In genomic region chr17:47955054-47955741, GRCm38 (mm10) we compare ENCODE assay signal across 15 mouse cellular contexts. TPM values are rescaled to one million over a fixed set of nuclear protein-coding genes. Genes with fewer than 3 reads are reported as not detected.
DNase-seq lines count a peak whose midpoint lies in the region; ATAC-seq and TF ChIP-seq lines count a peak whose summit lies in the region.
"Had no signal": no experiment of that assay in that cellular context is flagged by ENCODE, and none has a peak within 500 bp of the region (broad histone marks: within the 10 kb centered on the region; RNA-seq: fewer than 3 reads in every experiment).

No protein-coding gene starts in this region.

- intact Hi-C loops in left cerebral cortex, postnatal 4 days (cut with DNase I), result no loop called here

- H3K27ac ChIP-seq in heart, embryonic 11.5 days (ENCODE audit: low read depth, low read length), result peak overlapping the region; percentile 58
- H3K27ac ChIP-seq: kidney, postnatal 0 days; neural tube, embryonic 12.5 days had no signal

- peak overlapping the region; percentile 9; the same call in 1 of the 2 replicates for H3K4me2 ChIP-seq in heart, embryonic 11.5 days
- H3K4me2 ChIP-seq: neural tube, embryonic 12.5 days had no signal

- H3K4me3 ChIP-seq in heart, embryonic 11.5 days (ENCODE audit: low read depth, low read length), result no peak overlapping the region
- peak overlapping the region; percentile 48 for H3K4me3 ChIP-seq in E14TG2a.4 (replicated peaks; ENCODE audit: low read length)
- H3K4me3 ChIP-seq: neural tube, embryonic 12.5 days had no signal

- DNase-seq in heart, adult 11 months, result no peak
- peak; percentile 32 for DNase-seq in liver
- DNase-seq in lung, postnatal 10 days, result peak; percentile 45
- DNase-seq in left cerebral cortex, postnatal 4 days, result no peak
- DNase-seq in adrenal gland, postnatal 4 days (ENCODE audit: low spot score in 2 of 2), result no peak
- no peak for DNase-seq in layer of hippocampus, adult 18-20 months (ENCODE audit: low spot score in 2 of 2)
- DNase-seq: adrenal gland, postnatal 14 days; cerebellum, adult 18-20 months; forebrain, postnatal 0 days; right cerebral cortex, postnatal 4 days; thymus, adult 2 months had no signal

- WGBS in heart, embryonic 11.5 days (ENCODE audit: insufficient replicate concordance), result 22% methylated on average over 12 of the region's 12 CpGs

- no peak for TF ChIP-seq CTCF in E14TG2a.4 (conservative IDR thresholded peaks at IDR 0.05; ENCODE audit: low read length)

- 0 out of 2 replicates have a peak overlapping the region, but pooled peaks have one; percentile 0 for H3K9ac ChIP-seq in heart, embryonic 11.5 days (ENCODE audit: low read depth, low read length)
- H3K9ac ChIP-seq: forebrain, postnatal 0 days; neural tube, embryonic 12.5 days had no signal

- H3K9me3 ChIP-seq in heart, embryonic 11.5 days (replicated peaks; ENCODE audit: control insufficient read depth, low read length), result no peaks in the 10 kb centered on the region
- H3K9me3 ChIP-seq in E14TG2a.4 (ENCODE audit: low read length), result no peaks in the 10 kb centered on the region
- H3K9me3 ChIP-seq: neural tube, embryonic 12.5 days had no signal

- H3K4me1 ChIP-seq in heart, embryonic 11.5 days (ENCODE audit: control insufficient read depth, insufficient read depth, low read length), result peaks cover 32% of the 10 kb centered on the region
- H3K4me1 ChIP-seq in E14TG2a.4 (replicated peaks; ENCODE audit: low read depth, low read length), result peaks cover 91% of the 10 kb centered on the region

- no peaks in the 10 kb centered on the region for H3K36me3 ChIP-seq in heart, embryonic 11.5 days (ENCODE audit: control insufficient read depth, insufficient read depth, low read length)
- H3K36me3 ChIP-seq in E14TG2a.4 (ENCODE audit: insufficient read depth, low read length), result no peaks in the 10 kb centered on the region
- H3K36me3 ChIP-seq: neural tube, embryonic 12.5 days had no signal

- ATAC-seq in heart, embryonic 11.5 days (replicated peaks; ENCODE audit: insufficient number of reproducible peaks, low FRiP score, low TSS enrichment), result peak; percentile 44; the same call in 1 of the 2 replicates
- ATAC-seq: forebrain, postnatal 0 days had no signal

- H3K27me3 ChIP-seq in heart, embryonic 11.5 days (ENCODE audit: control insufficient read depth, insufficient read depth, low read length), result 0 out of 2 replicates have a peak, but pooled peaks cover 3% of the 10 kb centered on the region
- H3K27me3 ChIP-seq in E14TG2a.4 (ENCODE audit: insufficient read depth, low read length), result peaks cover 12% of the 10 kb centered on the region; the same call in 1 of the 2 replicates

RNA-seq across cellular contexts. Expression of gene Foxp4, which starts 30.8 kb away (rescaled TPM):
- 15.6 and 21.1 TPM in 2 replicates for polyA plus RNA-seq in heart, embryonic 11.5 days (2014; fragmentation: Nextera tagmentation; extraction: Ambion mirVana)
- total RNA-seq in left cerebral cortex, postnatal 4 days (2021), result 10 to 100 TPM; 78.3 to 89.0 TPM
- total RNA-seq in adrenal gland, postnatal 4 days (2021), result 10 to 100 TPM; 37.8 to 41.2 TPM
- 10 to 100 TPM; 49.7 to 56.1 TPM for total RNA-seq in layer of hippocampus, adult 18-20 months (2021)

Comparison
In these comparisons a context has a peak if more than half of its experiments do, and no peak if none do; other contexts are left out.
1. DNase-seq: peak in liver (single experiment) and lung, postnatal 10 days (single experiment); none in heart, adult 11 months (single experiment), left cerebral cortex, postnatal 4 days (single experiment), adrenal gland, postnatal 4 days (0 of 2) and layer of hippocampus, adult 18-20 months (0 of 2).